Mouse (Mus musculus) heart, embryonic 11.5 days (tissue): ENCODE results near the gene Extl1. TPM values are rescaled to one million over a fixed set of nuclear protein-coding genes. Genes with fewer than 3 reads are reported as not detected.

Experiments used
- ATAC-seq: fragments of 200-750 bp; cut with Nextera tagmentation; replicated peaks from 2 replicates; pipeline ENCODE4 v1.8.0; 2017; ENCODE audit warnings: moderate library complexity; ENCODE audit not compliant: insufficient number of reproducible peaks, low FRiP score, low TSS enrichment
- H3K27ac ChIP-seq: fragments of 300-500 bp; sonication (generic); 2 replicates; pipeline ENCODE4 v1.5.1; 2014; ENCODE audit warnings: mild to moderate bottlenecking, low read depth, low read length
- H3K27me3 ChIP-seq: fragments of 300-500 bp; sonication (generic); 2 replicates; pipeline ENCODE4 v1.6.1; 2014; ENCODE audit warnings: mild to moderate bottlenecking, low read length, mixed read lengths; ENCODE audit not compliant: control insufficient read depth, insufficient read depth
- H3K36me3 ChIP-seq: fragments of 300-500 bp; sonication (generic); 2 replicates; pipeline ENCODE4 v1.6.1; 2014; ENCODE audit warnings: mild to moderate bottlenecking, low read length, moderate library complexity, mixed read lengths; ENCODE audit not compliant: control insufficient read depth, insufficient read depth
- H3K4me1 ChIP-seq: fragments of 300-500 bp; sonication (generic); 2 replicates; pipeline ENCODE4 v1.6.1; 2014; ENCODE audit warnings: low read length; ENCODE audit not compliant: control insufficient read depth, insufficient read depth
- H3K4me2 ChIP-seq: fragments of 300-500 bp; sonication (generic); 2 replicates; pipeline ENCODE4 v1.6.1; 2014; ENCODE audit warnings: mild to moderate bottlenecking, moderate library complexity
- H3K4me3 ChIP-seq: fragments of 300-500 bp; sonication (generic); 2 replicates; pipeline ENCODE4 v1.5.1; 2014; ENCODE audit warnings: low read depth, low read length
- H3K9ac ChIP-seq: fragments of 300-500 bp; sonication (generic); 2 replicates; pipeline ENCODE4 v1.6.1; 2014; ENCODE audit warnings: mild to moderate bottlenecking, low read depth, low read length, moderate library complexity
- H3K9me3 ChIP-seq: fragments of 300-500 bp; sonication (generic); replicated peaks from 2 replicates; pipeline ENCODE4 v1.6.1; 2016; ENCODE audit warnings: low read length; ENCODE audit not compliant: control insufficient read depth
- WGBS: fragments of 180-500 bp; shearing (Covaris S2); extraction: QIAGEN DNeasy Blood & Tissue Kit; methylation state at CpG from one replicate; pipeline ENCODE4 v1.1.7; 2014; ENCODE audit not compliant: insufficient replicate concordance; 5-methylcytosine and 5-hydroxymethylcytosine counted together
- polyA plus RNA-seq: library from polyadenylated mRNA; unstranded; fragments of >200 nt; fragmentation: Nextera tagmentation; extraction: Ambion mirVana; gene quantifications from 2 replicates; pipeline ENCODE4 v1.2.1, GENCODE M21; 2014

Gene Extl1
- polyA plus RNA-seq, 1 experiment from 2014 or later, result 2.0 TPM

DNA sequence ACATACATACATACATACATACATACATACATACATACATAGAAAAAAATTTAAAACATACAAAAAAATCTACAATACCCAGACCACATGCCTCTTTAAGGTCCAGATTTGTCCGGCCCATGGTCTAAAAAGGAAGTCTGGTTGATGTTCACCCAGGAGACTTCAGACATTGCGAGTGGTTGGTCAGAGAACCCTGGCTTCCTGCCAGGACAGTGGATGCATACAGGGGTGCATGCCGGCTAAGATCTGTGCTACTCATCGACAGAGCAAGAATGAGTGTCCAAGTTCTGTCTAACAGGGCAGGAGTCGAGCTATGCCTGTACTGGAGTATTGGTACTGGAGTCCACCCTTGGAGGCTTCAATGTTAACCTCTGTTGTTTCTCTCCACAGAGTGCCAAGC lies 59.0 kb downstream of the Extl1 start:
- no peak overlapping the region for H3K9ac ChIP-seq
- no peak overlapping the region for H3K27ac ChIP-seq
- no peak overlapping the region for H3K4me2 ChIP-seq
- no peak for ATAC-seq
- no peak overlapping the region for H3K4me3 ChIP-seq
- peaks cover 9% of the 10 kb centered on the region for H3K4me1 ChIP-seq
- H3K27me3 ChIP-seq, result no peaks in the 10 kb centered on the region
- 61% methylated on average over 5 of the region's 5 CpGs for WGBS
- no peaks in the 10 kb centered on the region for H3K9me3 ChIP-seq
- H3K36me3 ChIP-seq, result peaks cover 14% of the 10 kb centered on the region

DNA sequence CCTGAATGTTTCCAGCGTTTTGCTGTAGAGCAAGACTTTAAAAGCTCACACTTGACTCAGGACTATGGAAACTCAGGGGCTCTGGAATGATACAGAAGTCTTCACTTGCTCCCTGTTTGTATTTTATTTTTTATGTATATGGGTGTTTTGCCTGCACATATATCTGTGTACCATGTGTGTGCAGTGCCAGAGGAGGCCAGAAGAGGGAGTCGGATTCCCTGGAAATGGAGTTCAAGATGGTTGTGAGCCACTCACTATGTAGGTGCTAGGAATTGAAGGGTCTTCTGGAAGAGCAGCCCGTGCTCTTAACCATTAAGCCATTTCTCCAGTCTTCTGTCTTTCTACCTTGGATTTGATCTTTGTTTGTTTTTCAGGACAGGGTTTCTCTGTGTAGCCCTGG lies 62.1 kb downstream of the Extl1 start:
- Histone ChIP-seq H3K4me2 (no peak overlapping the region), H3K9me3 (no peaks in the 10 kb centered on the region), H3K9ac (no peak overlapping the region), H3K27me3 (no peaks in the 10 kb centered on the region), H3K4me3 (no peak overlapping the region), H3K36me3 (peaks cover 11% of the 10 kb centered on the region), H3K4me1 (peaks cover 31% of the 10 kb centered on the region), H3K27ac (no peak overlapping the region)
- 50% methylated on average over 3 of the region's 3 CpGs for WGBS
- ATAC-seq, result no peak

DNA sequence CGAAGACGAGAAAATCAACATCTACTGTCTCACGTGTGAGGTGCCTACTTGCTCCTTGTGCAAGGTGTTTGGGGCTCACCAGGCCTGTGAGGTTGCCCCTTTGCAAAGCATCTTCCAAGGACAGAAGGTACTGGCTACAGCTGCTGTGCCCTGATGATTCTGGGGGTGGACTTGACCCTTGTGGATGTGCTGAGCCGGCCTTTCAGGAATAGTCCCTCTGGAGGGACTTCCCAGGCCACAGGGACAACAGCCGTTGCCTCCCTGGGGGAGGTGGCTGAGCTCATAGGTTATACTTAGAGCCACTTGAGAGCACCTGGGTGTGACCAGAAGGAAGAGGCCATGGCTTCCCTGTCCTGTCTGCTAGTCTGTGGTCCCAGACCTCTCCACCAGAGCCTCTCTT lies 64.0 kb downstream of the Extl1 start:
- Histone ChIP-seq H3K9ac (no peak overlapping the region), H3K36me3 (peaks cover 11% of the 10 kb centered on the region), H3K9me3 (no peaks in the 10 kb centered on the region), H3K4me2 (0 out of 2 replicates have a peak overlapping the region, but pooled peaks have one; percentile 31), H3K27ac (no peak overlapping the region), H3K4me3 (no peak overlapping the region), H3K27me3 (no peaks in the 10 kb centered on the region), H3K4me1 (peaks cover 33% of the 10 kb centered on the region)
- 64% methylated on average over 5 of the region's 5 CpGs for WGBS
- ATAC-seq, result no peak

DNA sequence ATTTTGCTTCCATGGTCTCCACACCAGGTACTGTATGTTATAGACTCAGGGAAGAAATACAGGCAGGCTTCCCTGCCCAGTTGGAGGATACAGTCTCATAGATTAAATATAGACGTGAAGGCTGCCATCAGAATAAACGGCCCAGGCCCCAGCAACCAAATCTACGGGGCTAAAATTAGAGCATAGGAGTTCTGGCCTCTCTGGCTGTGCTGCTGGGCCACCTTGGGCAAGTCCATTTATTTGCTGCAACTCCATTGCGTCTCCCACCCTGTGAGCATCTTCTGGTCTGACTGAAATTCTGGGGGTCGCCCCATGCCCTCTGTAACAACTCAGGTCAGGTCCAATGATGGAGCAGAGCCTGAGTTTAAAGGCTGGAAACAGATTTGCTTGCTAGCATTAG lies 64.6 kb downstream of the Extl1 start:
- peak overlapping the region; percentile 31; the same call in 1 of the 2 replicates for H3K4me2 ChIP-seq
- H3K9me3 ChIP-seq, result no peaks in the 10 kb centered on the region
- 0 out of 2 replicates have a peak overlapping the region, but pooled peaks have one; percentile 22 for H3K27ac ChIP-seq
- H3K27me3 ChIP-seq, result no peaks in the 10 kb centered on the region
- peaks cover 37% of the 10 kb centered on the region for H3K4me1 ChIP-seq
- no peak overlapping the region for H3K4me3 ChIP-seq
- H3K9ac ChIP-seq, result no peak overlapping the region
- ATAC-seq, result no peak
- peaks cover 11% of the 10 kb centered on the region for H3K36me3 ChIP-seq
- WGBS, result 70% methylated on average over 5 of the region's 5 CpGs

DNA sequence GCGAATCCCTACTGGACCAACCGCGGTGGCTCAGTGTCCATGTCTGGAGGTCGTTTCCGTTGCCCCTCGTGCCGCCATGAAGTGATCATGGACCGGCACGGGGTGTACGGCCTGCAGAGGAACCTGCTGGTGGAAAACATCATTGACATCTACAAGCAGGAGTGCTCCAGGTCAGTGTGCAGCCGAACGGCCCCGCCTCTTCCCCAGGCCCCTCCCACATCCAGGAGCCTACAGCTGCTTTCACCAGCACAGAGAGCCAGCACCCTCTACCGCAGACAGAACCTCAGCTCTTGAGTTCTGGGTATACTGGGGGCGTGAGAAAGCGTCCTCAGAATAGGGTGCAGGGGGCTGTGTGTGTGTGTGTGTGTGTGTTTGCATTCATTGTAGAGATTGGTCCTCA lies 67.3 kb downstream of the Extl1 start:
- H3K27ac ChIP-seq, result peak overlapping the region; percentile 96
- H3K4me3 ChIP-seq, result peak overlapping the region; percentile 55
- no peaks in the 10 kb centered on the region for H3K27me3 ChIP-seq
- WGBS, result 32% methylated on average over 16 of the region's 16 CpGs
- H3K36me3 ChIP-seq, result peaks cover 2% of the 10 kb centered on the region
- peak; percentile 57; the same call in 1 of the 2 replicates for ATAC-seq
- H3K9ac ChIP-seq, result peak overlapping the region; percentile 77; the same call in 1 of the 2 replicates
- no peaks in the 10 kb centered on the region; the same call in 1 of the 2 replicates for H3K9me3 ChIP-seq
- H3K4me1 ChIP-seq, result peaks cover 37% of the 10 kb centered on the region
- H3K4me2 ChIP-seq, result peak overlapping the region; percentile 65

DNA sequence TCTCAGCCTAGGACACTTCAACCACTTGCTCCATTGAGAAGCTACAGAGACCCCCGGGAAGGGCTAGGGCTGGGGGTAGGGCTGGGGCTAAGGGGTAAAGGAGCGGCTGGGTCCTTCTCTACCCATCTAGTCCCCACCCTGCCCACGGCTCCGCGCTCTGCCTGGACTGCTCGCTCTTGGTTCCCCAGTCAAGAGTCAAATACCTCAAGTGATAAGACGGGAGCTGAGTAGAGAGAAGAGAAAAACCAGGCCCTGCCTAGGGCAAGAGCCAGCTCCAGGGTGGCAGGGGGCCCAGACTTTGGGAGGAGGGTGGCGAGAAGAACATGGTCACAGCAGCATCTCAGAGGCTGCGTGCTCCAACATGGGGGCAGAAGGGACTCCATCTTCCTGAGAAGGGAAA lies 68.2 kb downstream of the Extl1 start:
- Histone ChIP-seq H3K27ac (peak overlapping the region; percentile 96), H3K36me3 (no peaks in the 10 kb centered on the region), H3K9me3 (no peaks in the 10 kb centered on the region; the same call in 1 of the 2 replicates), H3K4me3 (peak overlapping the region; percentile 55), H3K9ac (peak overlapping the region; percentile 77), H3K27me3 (no peaks in the 10 kb centered on the region), H3K4me2 (peak overlapping the region; percentile 65), H3K4me1 (peaks cover 37% of the 10 kb centered on the region)
- ATAC-seq, result peak; percentile 33; the same call in 1 of the 2 replicates
- WGBS, result 26% methylated on average over 9 of the region's 9 CpGs

DNA sequence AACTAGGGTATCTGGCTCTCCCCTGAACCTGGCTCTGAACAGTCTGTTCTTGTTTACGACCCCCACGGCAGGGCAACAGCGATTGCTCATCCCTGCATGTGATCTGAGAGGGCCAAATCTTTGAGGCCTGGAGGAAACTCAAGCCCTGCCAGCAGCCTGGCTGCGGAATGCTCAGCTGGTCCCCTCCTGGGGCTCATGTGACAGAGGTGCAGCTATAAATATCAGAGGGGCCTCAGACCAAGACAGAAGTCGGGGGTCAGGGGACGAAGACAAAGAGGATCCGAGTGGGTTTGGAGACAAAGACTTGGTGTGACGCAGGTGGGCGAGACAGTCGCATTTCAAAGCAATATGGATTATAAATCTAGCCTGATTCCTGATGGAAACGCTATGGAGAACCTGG lies 68.8 kb downstream of the Extl1 start, which contains the start of gene Trim63:
Gene Trim63 (plus strand): TSS at position 245 of the 400 bp plus-strand sequence.
- H3K27ac ChIP-seq, result peak within 1 kb of the TSS; percentile 96
- H3K9ac ChIP-seq, result peak within 1 kb of the TSS; percentile 77
- 20% methylated on average over 11 of the region's 11 CpGs for WGBS
- H3K4me2 ChIP-seq, result peak within 1 kb of the TSS; percentile 65
- ATAC-seq, result no peak; the same call in 1 of the 2 replicates
- no peaks in the 10 kb centered on the region for H3K27me3 ChIP-seq
- H3K4me1 ChIP-seq, result peaks cover 35% of the 10 kb centered on the region
- peak within 1 kb of the TSS; percentile 55 for H3K4me3 ChIP-seq
- no peaks in the 10 kb centered on the region for H3K36me3 ChIP-seq
- no peaks in the 10 kb centered on the region; the same call in 1 of the 2 replicates for H3K9me3 ChIP-seq

DNA sequence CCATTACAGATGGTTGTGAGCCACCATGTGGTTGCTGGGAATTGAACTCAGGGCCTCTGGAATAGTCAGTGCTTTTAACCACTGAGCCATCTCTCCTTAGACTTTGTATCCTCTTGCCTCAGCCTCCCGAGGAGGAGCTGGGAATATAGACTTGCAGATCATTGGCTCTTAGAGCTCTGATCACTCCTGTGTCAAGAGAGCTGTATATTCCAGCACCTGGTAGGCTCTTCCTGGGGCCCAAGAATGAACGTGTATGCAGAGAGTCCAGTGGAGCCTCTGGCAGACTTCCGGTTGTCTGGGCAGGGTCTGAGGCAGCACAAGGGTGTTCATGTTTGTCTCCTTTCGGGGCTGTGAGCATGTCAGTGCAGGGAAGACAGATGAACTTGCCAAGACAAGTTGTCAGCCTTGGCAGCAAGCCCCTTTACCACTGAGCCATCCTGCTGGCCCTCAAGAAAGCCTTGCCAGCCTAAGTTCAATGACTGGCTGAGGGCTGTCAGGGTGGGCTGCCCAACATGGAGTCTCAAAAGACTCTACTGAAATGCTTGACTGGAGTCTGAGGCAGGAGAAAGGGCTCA lies 69.5 kb downstream of the Extl1 start:
- Histone ChIP-seq H3K9ac (no peak overlapping the region), H3K27ac (peak overlapping the region; percentile 96), H3K27me3 (no peaks in the 10 kb centered on the region), H3K9me3 (no peaks in the 10 kb centered on the region; the same call in 1 of the 2 replicates), H3K4me3 (no peak overlapping the region), H3K4me2 (no peak overlapping the region), H3K4me1 (peaks cover 28% of the 10 kb centered on the region), H3K36me3 (no peaks in the 10 kb centered on the region)
- no peak for ATAC-seq
- 77% methylated on average over 4 of the region's 4 CpGs for WGBS

DNA sequence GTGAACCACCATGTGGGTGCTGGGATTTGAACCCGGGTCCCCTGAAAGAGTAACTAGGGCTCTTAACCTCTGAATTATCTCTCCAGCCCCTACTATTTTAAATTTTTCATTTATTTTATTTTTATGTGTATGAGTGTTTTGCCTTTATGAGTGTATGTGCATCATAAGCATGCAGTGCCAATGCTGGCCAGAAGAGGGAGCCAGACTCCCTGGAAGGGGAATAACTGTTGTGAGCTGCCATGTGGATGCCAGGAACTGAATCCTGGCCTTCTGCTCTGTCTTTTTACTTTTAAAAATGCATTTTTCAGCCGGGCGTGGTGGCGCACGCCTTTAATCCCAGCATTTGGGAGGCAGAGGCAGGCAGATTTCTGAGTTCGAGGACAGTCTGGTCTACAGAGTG lies 70.7 kb downstream of the Extl1 start:
- WGBS, result 88% methylated on average over 6 of the region's 6 CpGs
- H3K4me3 ChIP-seq, result no peak overlapping the region
- H3K9me3 ChIP-seq, result no peaks in the 10 kb centered on the region; the same call in 1 of the 2 replicates
- peaks cover 15% of the 10 kb centered on the region for H3K4me1 ChIP-seq
- H3K27me3 ChIP-seq, result no peaks in the 10 kb centered on the region
- H3K27ac ChIP-seq, result no peak overlapping the region
- H3K9ac ChIP-seq, result no peak overlapping the region
- H3K4me2 ChIP-seq, result no peak overlapping the region
- no peaks in the 10 kb centered on the region for H3K36me3 ChIP-seq
- ATAC-seq, result no peak
